Mouse (Mus musculus): ENCODE data around the gene Phactr4.

Phactr4 gene

DNA sequence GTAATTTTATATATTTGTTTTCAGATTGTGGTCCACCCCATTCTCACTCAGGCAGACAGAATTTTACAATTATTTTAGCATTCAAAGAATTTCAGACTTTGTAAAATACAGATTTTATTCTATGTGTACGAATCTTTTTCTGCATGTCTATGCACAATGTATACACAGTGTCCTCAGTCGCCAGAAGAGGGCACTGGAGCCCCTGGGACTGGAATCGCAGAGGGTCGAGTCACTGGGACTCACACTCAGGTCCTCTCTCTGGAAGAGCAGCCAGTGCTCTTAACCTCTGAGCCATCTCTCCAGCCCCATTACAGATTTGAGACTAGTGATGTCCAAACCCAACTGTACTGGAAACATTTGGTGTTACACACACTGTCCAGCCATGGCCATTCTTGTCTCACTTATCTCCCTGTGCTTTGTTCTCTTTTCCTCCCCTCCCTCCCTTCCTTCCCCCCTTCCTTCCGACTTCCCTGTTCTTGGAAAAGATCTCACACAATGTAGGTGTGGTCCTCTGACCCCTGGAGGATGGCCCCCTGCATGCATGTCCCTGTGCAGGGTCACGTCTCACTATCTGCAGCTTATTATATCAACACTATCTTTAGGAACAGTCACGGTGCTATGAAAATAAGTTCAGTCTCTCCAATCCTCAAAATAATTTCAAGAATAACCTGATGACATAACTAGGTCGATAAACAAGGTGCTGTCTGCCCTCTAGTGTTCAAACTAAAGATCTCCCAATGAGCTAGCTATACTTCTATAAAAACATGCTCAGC lies 10.8 kb downstream of the Phactr4 start:
- DNase-seq (ENCODE audit: low spot score): peak; percentile 20

DNA sequence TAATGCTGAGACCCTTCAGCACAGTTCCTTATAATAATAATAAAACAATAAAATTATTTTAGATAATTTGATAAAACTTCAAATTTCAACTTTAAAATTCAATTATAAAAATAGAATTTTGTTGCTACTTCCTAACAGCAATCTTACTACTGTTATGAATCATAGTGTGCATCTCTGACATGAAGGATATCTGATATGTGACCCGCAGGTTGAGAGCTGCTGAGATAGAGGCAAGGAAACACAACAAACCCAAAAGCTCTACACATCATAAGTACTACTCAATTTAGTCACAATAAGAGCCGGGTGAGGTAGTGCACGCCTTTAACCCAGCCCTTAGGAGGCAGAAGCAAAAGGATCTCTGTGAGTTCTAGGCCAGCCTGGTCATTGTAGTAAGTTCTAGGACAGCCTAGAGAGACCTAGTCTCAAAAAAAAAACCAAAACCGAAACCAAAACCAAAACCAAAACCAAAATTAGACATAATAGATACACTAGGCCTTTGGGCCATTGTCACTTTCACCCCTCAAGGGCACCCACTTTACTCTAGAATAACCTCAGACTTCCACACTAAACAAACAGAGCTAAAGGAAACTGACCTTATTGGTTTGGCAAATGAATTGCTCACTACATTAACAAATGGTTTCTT lies 12.6 kb downstream of the Phactr4 start:
- no peak for DNase-seq (ENCODE audit: low spot score)

GRCm38 (mm10) chr4:132406393-132407189 lies 15.7 kb downstream of the Phactr4 start:
- no peak for DNase-seq (ENCODE audit: low spot score)

- DNase-seq (ENCODE audit: low spot score): peak; percentile 31
Observed at GRCm38 (mm10) chr4:132404588-132404987, 17.7 kb downstream of the Phactr4 start.

DNA sequence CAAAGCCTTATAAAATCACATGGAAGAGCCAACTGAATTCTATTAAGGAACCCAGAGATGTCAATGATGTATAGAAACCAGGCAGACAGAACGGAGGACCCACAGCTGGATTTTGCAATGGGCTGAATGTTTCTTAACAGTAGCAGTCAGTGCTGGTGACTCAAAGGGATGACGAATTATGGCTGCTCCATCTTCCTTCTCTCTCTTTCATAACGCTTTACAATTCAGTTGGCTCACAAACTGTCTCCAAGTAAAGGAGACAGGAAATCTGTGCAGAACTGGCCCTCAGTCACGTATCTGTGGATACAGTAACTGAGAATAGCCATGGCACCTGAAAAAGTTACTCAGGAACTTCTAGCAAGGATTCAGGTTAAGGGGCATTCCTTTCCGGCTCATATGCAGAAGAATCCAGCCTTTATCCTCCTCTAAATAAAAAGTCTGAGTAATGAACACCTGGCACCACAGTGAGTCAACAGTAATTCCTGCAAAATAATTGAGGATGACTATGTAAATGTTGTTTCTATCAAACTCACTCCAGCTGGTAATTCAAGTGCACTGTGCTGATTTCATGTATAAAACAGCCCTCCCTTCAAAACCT lies 19.1 kb downstream of the Phactr4 start:
- no peak for DNase-seq (ENCODE audit: low spot score)

GRCm38 (mm10) chr4:132401016-132401415 lies 21.3 kb downstream of the Phactr4 start:
- peak; percentile 26 for DNase-seq (ENCODE audit: low spot score)

DNA sequence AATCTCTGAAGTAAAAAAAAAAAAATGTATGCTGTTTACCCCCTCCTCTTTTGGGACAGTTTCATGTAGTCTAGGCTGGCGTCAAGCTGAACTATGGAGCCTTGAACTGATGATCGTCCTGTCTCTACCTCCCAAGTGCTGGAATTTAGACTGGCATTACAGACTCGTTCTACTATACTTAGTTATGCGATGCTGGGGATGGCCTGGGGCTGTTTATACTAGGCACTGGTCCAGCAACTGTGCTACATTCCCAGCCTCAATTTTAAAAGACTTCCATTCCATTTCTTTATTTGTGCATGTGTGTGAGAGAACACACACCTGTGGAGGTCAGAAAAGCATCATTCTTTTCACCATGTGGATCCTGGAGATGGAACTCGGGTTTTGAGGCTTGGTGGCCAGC lies 23.4 kb downstream of the Phactr4 start:
- no peak for DNase-seq (ENCODE audit: low spot score)

DNA sequence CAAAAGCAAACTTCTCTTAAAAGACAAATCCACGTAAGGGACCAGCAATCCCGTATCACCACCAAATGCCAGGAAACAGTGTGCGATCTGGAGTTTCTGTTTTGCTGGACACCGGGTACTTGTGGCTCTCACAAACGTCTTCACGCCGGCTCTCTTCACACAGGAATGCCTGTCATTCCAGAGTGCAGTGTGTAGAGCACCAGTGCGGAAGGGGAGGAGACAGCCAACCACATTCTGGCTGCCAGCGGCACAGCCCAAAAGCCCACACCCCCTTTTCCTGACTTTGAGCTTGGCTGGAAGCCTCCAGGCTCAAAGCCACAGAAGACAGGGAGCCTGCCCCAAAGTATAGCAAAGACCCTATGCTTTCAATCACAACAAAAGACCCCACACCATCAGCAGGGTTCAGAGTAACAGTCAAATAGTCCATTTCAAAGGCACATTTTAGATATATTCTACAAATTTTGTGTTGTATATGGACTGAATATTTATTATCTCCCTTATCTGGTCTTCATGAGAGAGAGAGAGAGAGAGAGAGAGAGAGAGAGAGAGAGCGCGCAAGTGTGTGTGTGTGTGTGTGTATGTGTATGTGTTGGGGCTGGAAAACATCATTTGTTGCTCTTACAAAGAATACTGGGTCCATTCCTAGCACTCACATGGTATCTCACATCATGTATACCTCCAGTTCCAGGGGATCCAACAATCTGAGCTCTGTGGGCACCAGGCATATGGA lies 24.1 kb downstream of the Phactr4 start:
- DNase-seq (ENCODE audit: low spot score): peak; percentile 68

- DNase-seq (ENCODE audit: low spot score): no peak
Observed at GRCm38 (mm10) chr4:132397120-132397519, 25.2 kb downstream of the Phactr4 start.

DNA sequence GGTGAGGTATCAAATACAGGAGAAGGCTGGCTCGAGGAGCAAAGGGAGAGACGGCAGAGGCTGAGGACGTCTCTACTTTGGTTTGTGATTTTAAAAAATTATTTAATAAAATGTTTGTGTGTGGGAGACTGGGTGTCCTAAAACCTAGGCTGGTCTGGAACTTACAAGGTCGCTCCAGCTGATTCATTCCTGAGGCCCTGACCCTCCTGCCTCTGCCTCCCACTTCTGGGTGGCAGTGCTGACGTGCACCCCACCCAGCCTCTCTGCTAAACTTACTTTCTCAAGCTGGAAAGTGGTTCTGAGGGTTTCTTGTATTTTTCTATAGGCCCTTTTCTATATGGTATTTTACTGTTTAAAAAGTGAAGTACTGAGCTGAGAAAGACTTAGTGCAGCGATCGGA lies 26.0 kb downstream of the Phactr4 start:
- DNase-seq (ENCODE audit: low spot score): no peak

- DNase-seq (ENCODE audit: low spot score): no peak
Observed at GRCm38 (mm10) chr4:132391063-132391740, 31.1 kb downstream of the Phactr4 start.

DNA sequence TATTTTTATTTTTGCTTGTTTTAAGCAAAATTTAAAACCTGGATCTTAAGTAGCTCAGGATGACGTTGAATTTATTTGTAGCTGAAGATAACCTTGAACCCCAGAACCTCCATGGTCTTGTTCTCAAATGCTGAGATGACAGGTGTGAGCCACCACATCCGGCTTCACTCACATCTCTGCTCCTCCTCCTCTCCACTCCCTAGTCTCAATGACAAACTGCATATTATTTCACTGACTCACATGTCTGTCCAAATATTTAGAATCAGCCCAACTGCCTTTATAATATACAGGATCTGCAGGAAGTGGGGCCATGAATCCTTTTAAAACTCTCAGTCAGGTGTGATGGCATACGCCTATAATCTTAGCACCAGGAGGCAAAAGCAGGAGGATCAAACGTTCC lies 33.0 kb downstream of the Phactr4 start:
- DNase-seq (ENCODE audit: low spot score): no peak

GRCm38 (mm10) chr4:132387617-132388016 lies 34.7 kb downstream of the Phactr4 start:
- DNase-seq (ENCODE audit: low spot score): no peak

GRCm38 (mm10) chr4:132386846-132387245 lies 35.4 kb downstream of the Phactr4 start:
- DNase-seq (ENCODE audit: low spot score): no peak

DNA sequence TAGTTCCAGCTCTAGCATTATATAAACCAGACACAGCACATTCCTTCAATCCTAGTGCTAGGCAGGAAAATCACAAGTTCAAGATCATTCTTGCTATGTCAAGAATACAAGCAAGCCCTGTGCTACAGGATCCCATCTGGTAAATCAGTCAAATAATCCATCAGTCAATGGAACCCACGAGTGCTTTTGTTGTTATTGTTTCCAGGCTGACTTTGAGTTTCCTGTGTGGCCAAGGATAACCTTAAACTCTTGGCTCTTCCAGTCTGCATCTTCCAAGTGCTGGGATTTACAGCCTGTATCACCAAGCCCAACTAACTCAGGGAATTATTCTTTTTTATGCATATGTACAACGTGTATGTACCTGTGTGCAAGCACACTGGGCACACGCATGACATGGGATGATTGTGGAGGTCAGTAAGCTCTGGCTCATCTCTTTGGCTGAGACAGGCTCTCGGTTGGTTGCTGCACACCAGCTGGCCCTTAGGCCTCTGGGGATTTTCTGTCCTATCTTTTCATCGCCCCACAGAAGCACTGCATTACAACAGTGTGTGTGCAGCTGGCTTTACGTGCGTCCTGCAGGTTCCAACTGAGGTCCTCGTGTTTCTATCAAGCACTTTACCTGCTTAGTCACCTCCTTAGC lies 36.4 kb downstream of the Phactr4 start:
- no peak for DNase-seq (ENCODE audit: low spot score)

DNA sequence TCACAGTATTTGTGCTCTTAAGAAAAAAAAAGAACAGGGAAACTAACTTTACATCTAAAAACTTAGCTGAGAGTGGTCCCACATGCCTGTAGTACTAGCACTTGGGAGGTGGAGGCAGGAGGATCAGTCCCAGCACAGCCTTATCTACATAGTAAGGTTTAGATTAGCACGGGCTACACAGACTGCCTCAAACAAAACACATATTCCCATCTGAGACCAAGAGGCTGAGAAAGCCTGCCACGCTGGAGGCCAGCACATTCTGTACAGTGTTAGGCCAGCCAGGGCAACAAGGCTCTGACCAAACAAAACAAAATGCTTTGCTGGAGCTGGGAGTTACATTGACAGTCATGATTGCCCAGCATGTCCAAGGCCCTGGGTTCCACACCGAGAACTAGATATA lies 38.8 kb downstream of the Phactr4 start:
- no peak for DNase-seq (ENCODE audit: low spot score)

GRCm38 (mm10) chr4:132382296-132382695 lies 40.0 kb downstream of the Phactr4 start:
- DNase-seq (ENCODE audit: low spot score): no peak

DNA sequence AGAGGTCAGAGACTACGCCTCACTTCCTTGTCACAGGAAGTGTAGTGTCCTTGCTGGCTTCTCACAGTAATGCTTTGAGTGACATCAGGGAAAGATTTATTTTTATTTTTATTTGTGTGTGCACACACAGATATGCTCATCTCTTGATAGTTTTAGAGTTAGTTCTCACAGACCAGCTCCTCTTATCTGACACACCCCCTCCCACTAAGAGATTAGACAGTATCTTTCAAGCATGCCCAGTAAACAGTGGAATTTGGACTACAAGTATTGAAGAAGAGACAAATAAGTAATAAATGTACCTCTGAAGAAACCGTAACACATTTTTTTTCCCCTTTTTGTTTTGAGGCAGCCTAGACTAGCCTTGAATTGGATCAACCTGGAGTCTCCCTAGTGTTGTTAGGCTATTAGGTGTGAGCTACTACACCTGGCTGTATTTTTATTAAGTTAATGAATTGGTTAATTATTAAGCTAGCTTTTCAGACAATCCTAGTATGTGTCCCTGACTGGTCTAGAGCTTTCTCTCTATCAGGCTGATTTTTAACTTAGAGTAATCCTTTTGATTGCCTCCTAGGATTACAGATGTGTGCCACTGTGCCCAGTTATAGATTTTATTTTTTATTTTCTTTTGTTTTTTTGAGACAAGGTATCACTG lies 41.2 kb downstream of the Phactr4 start:
- DNase-seq (ENCODE audit: low spot score): no peak

- DNase-seq (ENCODE audit: low spot score): no peak
Observed at GRCm38 (mm10) chr4:132373820-132374219, 48.5 kb downstream of the Phactr4 start.
